Mouse (Mus musculus) A20 (cell line): ENCODE data around the gene Mrps14.

Experiments used
- DNase-seq: peaks from one replicate; pipeline ENCODE4 v3.0.0-alpha.2; 2011; ENCODE audit warnings: low read depth, low spot score

Gene Mrps14

GRCm38 (mm10) chr1:160194529-160195336 lies at the start of gene Mrps14:
Mrps14 (plus strand) TSS chr1:160195215.
- DNase-seq, result peak; percentile 98

GRCm38 (mm10) chr1:160145606-160146005 lies 49.4 kb upstream of the Mrps14 start:
- no peak for DNase-seq

GRCm38 (mm10) chr1:160147274-160147673 lies 47.7 kb upstream of the Mrps14 start:
- DNase-seq, result no peak

- no peak for DNase-seq
Measured at GRCm38 (mm10) chr1:160149291-160149906, 45.6 kb upstream of the Mrps14 start.

GRCm38 (mm10) chr1:160150726-160151125 lies 44.3 kb upstream of the Mrps14 start:
- DNase-seq, result no peak

- DNase-seq, result no peak
Measured at GRCm38 (mm10) chr1:160153480-160153879, 41.5 kb upstream of the Mrps14 start, which contains the start of gene Tnn. Tnn (minus strand) TSS chr1:160153580.

- no peak for DNase-seq
Measured at GRCm38 (mm10) chr1:160158190-160158589, 36.8 kb upstream of the Mrps14 start.

GRCm38 (mm10) chr1:160166600-160166999 lies 28.4 kb upstream of the Mrps14 start:
- DNase-seq, result no peak

- DNase-seq, result no peak
Measured at GRCm38 (mm10) chr1:160176903-160177302, 18.1 kb upstream of the Mrps14 start.

GRCm38 (mm10) chr1:160181216-160181615 lies 13.8 kb upstream of the Mrps14 start:
- no peak for DNase-seq

GRCm38 (mm10) chr1:160184506-160184905 lies 10.5 kb upstream of the Mrps14 start:
- no peak for DNase-seq

- no peak for DNase-seq
Measured at GRCm38 (mm10) chr1:160195337-160195663, 285 bp downstream of the Mrps14 start.

GRCm38 (mm10) chr1:160205486-160205885 lies 10.5 kb downstream of the Mrps14 start:
- no peak for DNase-seq

GRCm38 (mm10) chr1:160209844-160210243 lies 14.8 kb downstream of the Mrps14 start:
- DNase-seq, result no peak

GRCm38 (mm10) chr1:160210566-160210965 lies 15.6 kb downstream of the Mrps14 start:
- no peak for DNase-seq

- DNase-seq, result peak; percentile 77
Measured at GRCm38 (mm10) chr1:160211597-160212122, 16.6 kb downstream of the Mrps14 start.

GRCm38 (mm10) chr1:160212123-160212691 lies 17.2 kb downstream of the Mrps14 start:
- no peak for DNase-seq

- DNase-seq, result peak; percentile 99
Measured at GRCm38 (mm10) chr1:160212703-160213669, 18.0 kb downstream of the Mrps14 start, which contains the start of gene Cacybp. Cacybp (minus strand) TSS chr1:160212875.

GRCm38 (mm10) chr1:160214171-160214570 lies 19.2 kb downstream of the Mrps14 start:
- no peak for DNase-seq

GRCm38 (mm10) chr1:160217898-160218297 lies 22.9 kb downstream of the Mrps14 start:
- no peak for DNase-seq

- no peak for DNase-seq
Measured at GRCm38 (mm10) chr1:160224093-160224492, 29.1 kb downstream of the Mrps14 start.
